Mouse (Mus musculus) embryonic fibroblast, embryonic 13.5 days (primary cell): ENCODE results near the gene Enpp3.

Experiments used
- CTCF ChIP-seq: IDR thresholded peaks from 2 replicates; pipeline ENCODE4 v1.5.1; 2011; ENCODE audit warnings: mild to moderate bottlenecking, control low read depth, low read length, moderate library complexity, borderline replicate concordance; ENCODE audit not compliant: insufficient read depth
- POLR2A ChIP-seq: IDR thresholded peaks from 2 replicates; pipeline ENCODE4 v1.6.1; 2011; ENCODE audit warnings: low read depth, mild to moderate bottlenecking, control low read depth, low read length, moderate library complexity

- TF ChIP-seq POLR2A, result no peak
- no peak for TF ChIP-seq CTCF
Measured at GRCm38 (mm10) chr10:24766061-24766460, 76.6 kb downstream of the Enpp3 start.
